ENCODE assay signal across 23 mouse cellular contexts in genomic region chr1:143886014-143886413, GRCm38 (mm10).
"Had no signal": no experiment of that assay in that cellular context is flagged by ENCODE, and none has a peak within 500 bp of the region (broad histone marks: within the 10 kb centered on the region; RNA-seq: fewer than 3 reads in every experiment).

No protein-coding gene starts in this region.

- H3K9ac ChIP-seq: heart, embryonic 13.5 days; heart, embryonic 15.5 days; hindbrain, embryonic 13.5 days; intestine, embryonic 15.5 days; limb, embryonic 12.5 days had no signal

- H3K4me2 ChIP-seq: heart, embryonic 11.5 days; heart, embryonic 13.5 days; heart, embryonic 15.5 days; hindbrain, embryonic 13.5 days; intestine, embryonic 15.5 days; limb, embryonic 12.5 days had no signal

- H3K9me3 ChIP-seq: heart, embryonic 13.5 days; heart, embryonic 15.5 days; hindbrain, embryonic 13.5 days; intestine, embryonic 15.5 days; limb, embryonic 10.5 days; limb, embryonic 12.5 days had no signal

- H3K4me1 ChIP-seq: hindbrain, embryonic 13.5 days; intestine, embryonic 15.5 days; limb, embryonic 10.5 days; limb, embryonic 12.5 days had no signal

- H3K4me3 ChIP-seq: gastrocnemius, adult 2 months; heart, embryonic 13.5 days; heart, embryonic 15.5 days; hindbrain, embryonic 13.5 days; intestine, embryonic 15.5 days; layer of hippocampus, adult 2 months; left cerebral cortex, adult 2 months; limb, embryonic 10.5 days; limb, embryonic 12.5 days had no signal

- DNase-seq: gastrocnemius, adult 2 months; gastrocnemius, postnatal 10 days; gastrocnemius, postnatal 25 days; heart, adult 18-20 months; heart, postnatal 14 days; heart, postnatal 36 days; kidney, adult 18-20 months; kidney, adult 8-10 months; kidney, postnatal 25 days; kidney, postnatal 4 days had no signal

- H3K27ac ChIP-seq: gastrocnemius, adult 2 months; heart, embryonic 13.5 days; heart, embryonic 15.5 days; hindbrain, embryonic 13.5 days; intestine, embryonic 15.5 days; layer of hippocampus, adult 2 months; left cerebral cortex, adult 2 months; limb, embryonic 10.5 days; limb, embryonic 12.5 days had no signal

- H3K36me3 ChIP-seq: heart, embryonic 13.5 days; heart, embryonic 15.5 days; hindbrain, embryonic 13.5 days; intestine, embryonic 15.5 days; limb, embryonic 10.5 days; limb, embryonic 12.5 days had no signal

- H3K27me3 ChIP-seq: heart, embryonic 13.5 days; heart, embryonic 15.5 days; hindbrain, embryonic 13.5 days; intestine, embryonic 15.5 days; limb, embryonic 12.5 days had no signal

- ATAC-seq: forebrain, embryonic 16.5 days; hindbrain, embryonic 16.5 days; inflammation-experienced regulatory T-cells, adult 6 months; intestine, embryonic 15.5 days; intestine, postnatal 0 days had no signal
